Mouse (Mus musculus): ENCODE results near the gene Cops7b. TPM values are rescaled to one million over a fixed set of nuclear protein-coding genes. Genes with fewer than 3 reads are reported as not detected.

Cops7b gene
- total RNA-seq, 2 experiments from 2014 or later = 22.8 to 24.4 TPM

GRCm38 (mm10) chr1:86652675-86653074, 70.0 kb downstream of the Cops7b start:
- no peak for DNase-seq (ENCODE audit: low spot score in 2 of 2)

GRCm38 (mm10) chr1:86657071-86657470, 74.4 kb downstream of the Cops7b start:
- no peak for DNase-seq (ENCODE audit: low spot score in 2 of 2)

Small RNAs within 50 kb of the gene (microRNA-seq; reads per million reads assigned to microRNA genes)
- gene Gm22955 = 0 reads per million in 2 experiments

Other genes starting within 250 kb of the Cops7b start
- gene Ncl, start 223.5 kb upstream of the Cops7b start, total RNA-seq (2021) = 100 to 1,000 TPM; 156 to 157 TPM
- gene Nmur1, start 156.7 kb upstream of the Cops7b start, total RNA-seq (2021) = not detected
- not detected for gene Tex44, start 156.6 kb upstream of the Cops7b start, total RNA-seq (2021)
- gene Ptma, start 56.2 kb upstream of the Cops7b start, total RNA-seq (2021) = 100 to 1,000 TPM; 453 to 549 TPM
- 10 to 100 TPM; 57.8 to 61.8 TPM for gene Pde6d, start 275 bp upstream of the Cops7b start, total RNA-seq (2021)
- 10 to 100 TPM in 1 of 2 experiments, 1 to 10 TPM in 1; 9.9 to 11.8 TPM for gene Nppc, start 87.7 kb downstream of the Cops7b start, total RNA-seq (2021)
- 10 to 100 TPM; 24.7 to 25.9 TPM for gene Dis3l2, start 120.9 kb downstream of the Cops7b start, total RNA-seq (2021)

Data from layer of hippocampus, postnatal 14 days (tissue).